Mouse (Mus musculus): ENCODE measurements around the gene Rad51b. TPM values are rescaled to one million over a fixed set of nuclear protein-coding genes. Genes with fewer than 3 reads are reported as not detected.

Gene Rad51b
- total RNA-seq, 4 experiments from 2014 or later: 0.17 to 0.24 (median 0.21) TPM

DNA sequence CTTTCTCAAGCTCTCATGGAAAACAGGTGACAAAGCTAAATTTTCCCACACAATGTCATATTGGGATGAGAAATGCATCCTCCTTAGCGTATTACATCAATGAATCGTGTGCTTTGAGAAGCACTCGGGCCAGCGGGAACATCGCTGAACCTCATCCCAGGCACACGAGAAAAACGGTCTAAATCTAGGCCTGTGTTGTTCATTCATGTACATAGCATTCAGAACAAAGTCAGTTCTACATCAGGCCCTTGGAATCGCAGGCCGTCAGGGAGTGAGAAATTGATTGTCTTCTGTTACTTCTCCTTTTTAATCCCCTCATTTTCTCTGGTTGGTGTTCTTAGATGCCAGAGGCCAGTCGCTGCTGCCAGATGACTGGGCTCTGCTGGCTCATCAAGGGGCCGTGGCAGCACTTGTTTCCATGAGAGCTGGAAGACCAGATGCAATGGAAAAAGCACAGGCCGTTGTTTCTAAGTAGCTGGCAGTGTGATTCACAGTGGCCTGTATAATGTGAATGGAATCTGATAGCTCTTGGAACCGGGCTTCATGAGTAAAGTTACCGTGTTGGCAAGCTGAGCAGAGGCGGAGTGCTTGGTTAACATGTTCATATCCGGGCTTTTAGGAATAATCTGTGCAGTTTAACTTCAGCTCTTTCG is 191.6 kb downstream of the Rad51b start:
- DNase-seq (ENCODE audit: low spot score in 2 of 2): peak; percentile 42 to 62

GRCm38 (mm10) chr12:79490626-79491025 is 193.5 kb downstream of the Rad51b start:
- DNase-seq (ENCODE audit: low spot score in 2 of 2): no peak

- DNase-seq (ENCODE audit: low spot score in 2 of 2): no peak
Observed at GRCm38 (mm10) chr12:79492175-79492574, 195.1 kb downstream of the Rad51b start.

DNA sequence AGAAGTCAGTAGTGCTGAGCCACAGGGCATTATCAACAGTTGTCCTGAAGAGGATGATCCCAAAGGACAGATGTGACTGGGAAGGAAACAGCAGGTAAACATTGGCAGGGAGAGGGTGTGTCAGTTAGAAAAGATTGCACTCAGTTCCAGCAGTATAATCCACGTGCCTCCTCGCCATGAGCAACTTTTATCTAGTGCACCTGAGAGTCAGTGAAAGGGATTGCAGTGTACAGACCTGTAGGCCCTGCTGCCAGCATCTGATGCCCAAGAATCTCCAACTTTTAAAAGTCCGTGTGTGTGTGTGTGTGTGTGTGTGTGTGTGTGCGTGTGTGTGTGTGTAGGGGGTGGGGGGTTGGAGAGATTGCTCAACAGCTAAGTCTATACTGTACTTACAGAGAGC is 195.5 kb downstream of the Rad51b start:
- no peak for DNase-seq (ENCODE audit: low spot score in 2 of 2)

GRCm38 (mm10) chr12:79493481-79493880 is 196.4 kb downstream of the Rad51b start:
- no peak for DNase-seq (ENCODE audit: low spot score in 2 of 2)

- no peak for DNase-seq (ENCODE audit: low spot score in 2 of 2)
Observed at GRCm38 (mm10) chr12:79498326-79498725, 201.2 kb downstream of the Rad51b start.

- no peak for DNase-seq (ENCODE audit: low spot score in 2 of 2)
Observed at GRCm38 (mm10) chr12:79499809-79500208, 202.7 kb downstream of the Rad51b start.

GRCm38 (mm10) chr12:79501877-79502276 is 204.8 kb downstream of the Rad51b start:
- DNase-seq (ENCODE audit: low spot score in 2 of 2): no peak

- no peak for DNase-seq (ENCODE audit: low spot score in 2 of 2)
Observed at GRCm38 (mm10) chr12:79502862-79503581, 205.9 kb downstream of the Rad51b start.

DNA sequence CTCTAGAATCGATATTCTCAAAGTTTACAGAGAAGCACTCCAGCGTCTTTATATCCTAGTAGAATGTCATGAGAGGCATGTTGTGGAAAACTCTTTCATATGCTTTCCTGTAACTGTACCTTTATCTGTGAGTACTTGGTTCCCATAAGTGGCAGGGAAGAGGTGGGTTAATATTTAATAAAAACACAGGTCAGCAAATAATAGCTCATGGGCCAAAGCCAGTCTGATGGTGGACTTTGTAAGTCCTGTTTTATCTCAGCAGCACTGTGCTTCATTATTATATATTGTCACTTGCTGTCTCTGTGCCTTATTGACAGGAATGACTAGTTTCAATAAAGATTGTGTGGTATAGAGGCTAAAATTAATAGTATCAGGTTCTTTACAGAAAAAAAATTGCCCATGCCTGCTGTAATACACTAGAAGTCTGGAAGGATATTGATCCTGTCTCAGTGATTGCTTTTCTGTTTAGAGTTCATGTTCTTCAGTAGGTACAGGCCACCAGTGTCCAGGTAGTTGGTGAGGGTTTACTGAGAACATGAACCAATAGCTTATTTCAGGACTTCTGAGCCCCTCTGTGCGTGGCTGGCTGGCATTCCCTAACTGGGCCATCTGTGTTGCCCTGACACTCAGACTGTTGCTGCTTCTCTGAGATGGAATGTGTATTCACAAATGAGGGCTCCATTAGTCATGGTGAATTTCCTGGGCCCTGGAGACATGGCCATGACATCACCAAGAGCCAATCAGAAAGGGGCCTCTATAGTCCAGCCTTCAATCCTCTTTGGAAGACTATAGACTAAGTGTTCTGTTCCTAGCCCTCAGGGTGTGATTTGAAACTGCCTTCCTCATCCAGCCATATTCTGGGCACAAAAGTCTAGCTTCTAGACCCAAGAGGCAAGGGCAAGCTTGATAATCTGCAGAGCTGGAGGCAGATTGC is 206.8 kb downstream of the Rad51b start:
- DNase-seq (ENCODE audit: low spot score in 2 of 2): no peak

GRCm38 (mm10) chr12:79504641-79505040 is 207.6 kb downstream of the Rad51b start:
- DNase-seq (ENCODE audit: low spot score in 2 of 2): no peak

DNA sequence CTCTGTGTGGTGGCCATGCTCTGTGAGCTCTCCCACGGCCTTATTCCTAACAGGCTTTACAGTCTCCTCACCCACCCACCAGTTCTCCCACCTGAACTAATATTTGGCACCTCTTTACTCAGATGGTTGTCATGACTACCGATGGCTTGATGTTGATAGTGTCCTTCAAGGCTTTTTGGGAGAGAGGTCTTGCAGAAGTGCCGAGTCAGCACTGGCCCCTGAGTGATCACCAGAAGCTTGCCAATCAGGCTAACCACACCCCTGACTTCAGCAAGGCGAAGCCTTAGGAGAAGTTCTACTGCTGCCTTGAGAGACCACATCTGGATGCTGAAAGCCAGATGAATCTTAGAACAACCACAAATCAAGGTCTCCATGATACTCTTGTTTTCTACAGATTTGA is 209.3 kb downstream of the Rad51b start:
- DNase-seq (ENCODE audit: low spot score in 2 of 2): no peak

- DNase-seq (ENCODE audit: low spot score in 2 of 2): no peak
Observed at GRCm38 (mm10) chr12:79507141-79507681, 210.1 kb downstream of the Rad51b start.

DNA sequence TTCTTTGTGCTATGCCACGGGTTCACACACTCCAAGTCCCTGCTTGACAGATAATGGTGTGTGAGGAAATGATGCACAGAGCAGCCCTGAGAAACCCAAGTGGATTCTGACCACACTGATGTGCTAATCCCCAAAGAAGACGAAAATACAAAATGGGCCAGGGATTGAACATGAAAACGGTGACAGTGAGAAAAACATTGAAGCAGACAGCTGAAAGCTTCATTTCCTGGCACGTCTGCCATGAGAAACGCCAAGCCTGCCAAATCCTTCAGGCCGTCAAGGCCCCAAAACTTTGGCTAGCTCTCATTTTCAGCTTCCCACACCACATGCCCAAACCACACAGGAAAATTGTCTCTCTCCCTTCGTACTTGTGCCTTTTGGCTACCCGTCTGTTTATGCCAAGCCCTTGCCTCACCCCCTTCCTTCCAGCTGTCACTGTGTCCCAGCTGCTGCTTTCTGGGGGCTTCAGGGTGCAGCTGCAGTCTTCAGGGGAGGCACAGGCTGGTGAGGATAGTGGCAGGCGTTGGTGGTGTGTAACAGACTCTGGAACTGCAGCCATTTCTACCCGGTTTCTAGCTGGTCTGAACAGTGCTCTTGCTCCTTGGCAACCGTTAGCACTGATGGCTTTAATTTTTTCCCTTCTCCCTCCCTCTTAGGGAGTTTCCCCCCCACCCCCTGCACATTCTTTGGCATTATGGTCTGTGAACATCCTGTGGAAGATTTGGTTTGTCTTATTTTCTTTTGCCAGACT is 214.5 kb downstream of the Rad51b start:
- DNase-seq (ENCODE audit: low spot score in 2 of 2): peak in 1 of 2 experiments; percentile 54

- no peak for DNase-seq (ENCODE audit: low spot score in 2 of 2)
Observed at GRCm38 (mm10) chr12:79512205-79512886, 215.3 kb downstream of the Rad51b start.

DNA sequence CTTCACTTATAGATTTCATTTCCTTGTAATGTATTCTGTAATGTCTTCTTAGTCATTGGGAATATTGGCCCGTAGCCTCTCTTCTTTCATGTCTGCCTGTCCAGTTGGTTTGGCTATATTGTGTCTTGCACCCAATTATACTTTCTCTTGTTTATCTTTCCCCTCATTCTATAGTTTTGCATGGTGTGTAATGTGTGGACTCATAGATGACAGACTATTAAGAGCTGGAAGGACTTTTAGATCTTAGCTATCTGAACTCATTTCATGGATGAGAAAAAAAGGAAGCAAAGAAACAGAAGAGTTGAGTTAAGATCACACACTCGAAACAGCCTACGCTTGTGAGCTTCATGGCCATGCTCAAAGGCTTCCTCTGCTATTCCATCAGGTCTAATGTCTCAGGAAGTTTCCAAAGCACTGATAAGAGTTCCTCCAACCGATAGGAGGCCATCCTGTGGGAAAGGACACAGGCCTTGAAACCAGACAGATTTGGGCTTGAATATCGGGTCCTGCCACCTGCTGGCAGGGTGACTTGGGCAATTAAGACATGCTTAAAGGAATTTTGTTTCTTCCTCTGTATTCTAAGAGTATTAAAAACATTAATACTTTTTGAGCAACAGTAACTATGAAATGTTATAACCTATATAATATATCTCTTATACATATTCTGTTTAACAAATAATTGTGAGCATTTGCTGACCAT is 216.1 kb downstream of the Rad51b start:
- no peak for DNase-seq (ENCODE audit: low spot score in 2 of 2)

GRCm38 (mm10) chr12:79514680-79515079 is 217.6 kb downstream of the Rad51b start:
- no peak for DNase-seq (ENCODE audit: low spot score in 2 of 2)

DNA sequence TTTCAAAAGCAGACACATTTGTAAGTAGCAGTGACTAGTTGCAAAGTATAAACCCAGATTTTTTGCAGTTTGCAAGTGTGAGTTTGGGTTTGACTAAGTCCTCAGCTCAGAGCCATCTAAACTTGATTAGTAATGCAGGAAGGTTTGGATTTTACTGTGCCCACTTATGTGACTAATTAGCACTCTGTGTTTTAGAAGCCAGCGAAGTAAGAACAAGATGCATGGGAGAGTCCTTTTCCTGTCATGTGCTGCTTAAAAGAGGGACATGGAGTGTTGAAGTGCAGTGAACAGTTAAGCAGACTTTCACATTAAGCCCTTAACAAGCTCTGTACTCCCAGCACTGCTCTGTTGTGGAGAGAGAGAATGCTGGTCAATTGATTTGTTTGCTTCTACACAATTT is 225.3 kb downstream of the Rad51b start:
- DNase-seq (ENCODE audit: low spot score in 2 of 2): no peak

- DNase-seq (ENCODE audit: low spot score in 2 of 2): no peak
Observed at GRCm38 (mm10) chr12:79524941-79525871, 228.1 kb downstream of the Rad51b start.

Data from gastrocnemius, adult 8-10 months (tissue).